Mouse (Mus musculus) cortical plate, adult 2 months (tissue): ENCODE data around the gene Trip10.

Experiments used
- CTCF ChIP-seq: fragments of 200-500 bp; IDR thresholded peaks from 2 replicates; pipeline ENCODE4 v1.5.1; 2011; ENCODE audit warnings: mild to moderate bottlenecking, control low read depth, low read length; ENCODE audit not compliant: insufficient read depth; ENCODE audit errors: extremely low read depth
- POLR2A ChIP-seq: fragments of 200-500 bp; IDR thresholded peaks from 2 replicates; pipeline ENCODE4 v1.6.1; 2011; ENCODE audit warnings: mild to moderate bottlenecking, low read length, control low read depth; ENCODE audit not compliant: insufficient read depth; ENCODE audit errors: extremely low read depth

GRCm38 (mm10) chr17:57201841-57202724 is 47.2 kb upstream of the Trip10 start:
- no peak for TF ChIP-seq CTCF
- no peak for TF ChIP-seq POLR2A
